Mouse (Mus musculus): ENCODE data around the gene Ets2.

- TF ChIP-seq EP300 (IDR thresholded peaks at IDR 0.05; ENCODE audit: low read depth) (no peak), CTCF (IDR thresholded peaks at IDR 0.05; ENCODE audit: low read depth) (no peak)
Measured at GRCm38 (mm10) chr16:95749291-95750103, 47.6 kb downstream of the Ets2 start.
